Mouse (Mus musculus) midbrain, embryonic 16.5 days (tissue): ENCODE measurements around the gene Krt19. TPM values are rescaled to one million over a fixed set of nuclear protein-coding genes. Genes with fewer than 3 reads are reported as not detected.

Source experiments
- ATAC-seq: fragments of 200-750 bp; cut with Nextera tagmentation; 2 replicates; pipeline ENCODE4 v1.8.0; 2017; ENCODE audit warnings: moderate TSS enrichment
- H3K27ac ChIP-seq: fragments of 300-500 bp; sonication (generic); 2 replicates; pipeline ENCODE4 v1.5.1; 2014; ENCODE audit warnings: mild to moderate bottlenecking, low read length, mixed read lengths
- H3K27me3 ChIP-seq: fragments of 300-500 bp; sonication (generic); 2 replicates; pipeline ENCODE4 v1.6.1; 2014; ENCODE audit warnings: low read depth, low read length, mixed read lengths; ENCODE audit not compliant: control insufficient read depth, insufficient read depth
- H3K36me3 ChIP-seq: fragments of 300-500 bp; sonication (generic); 2 replicates; pipeline ENCODE4 v1.6.1; 2014; ENCODE audit warnings: mild to moderate bottlenecking, low read length, moderate library complexity, mixed read lengths; ENCODE audit not compliant: control insufficient read depth, insufficient read depth
- H3K4me1 ChIP-seq: fragments of 300-500 bp; sonication (generic); 2 replicates; pipeline ENCODE4 v1.6.1; 2014; ENCODE audit warnings: mild to moderate bottlenecking, low read length, mixed read lengths; ENCODE audit not compliant: control insufficient read depth, insufficient read depth
- H3K4me2 ChIP-seq: fragments of 300-500 bp; sonication (generic); 2 replicates; pipeline ENCODE4 v1.6.1; 2014; ENCODE audit warnings: mild to moderate bottlenecking, low read length, mixed read lengths
- H3K4me3 ChIP-seq: fragments of 300-500 bp; sonication (generic); 2 replicates; pipeline ENCODE4 v1.5.1; 2014; ENCODE audit warnings: low read depth, mild to moderate bottlenecking, low read length, moderate library complexity, mixed read lengths
- H3K9ac ChIP-seq: fragments of 300-500 bp; sonication (generic); 2 replicates; pipeline ENCODE4 v1.6.1; 2014; ENCODE audit warnings: low read depth, low read length, mixed read lengths
- H3K9me3 ChIP-seq: fragments of 300-500 bp; sonication (generic); replicated peaks from 2 replicates; pipeline ENCODE4 v1.6.1; 2014; ENCODE audit warnings: mild to moderate bottlenecking, low read length, mixed read lengths; ENCODE audit not compliant: control insufficient read depth, poor library complexity, severe bottlenecking
- WGBS: fragments of 180-500 bp; shearing (Covaris S2); extraction: QIAGEN DNeasy Blood & Tissue Kit; methylation state at CpG from one replicate; pipeline ENCODE4 v1.1.7; 2014; 5-methylcytosine and 5-hydroxymethylcytosine counted together
- polyA plus RNA-seq: library from polyadenylated mRNA; unstranded; fragments of >200 nt; fragmentation: Nextera tagmentation; extraction: Ambion mirVana; gene quantifications from 2 replicates; pipeline ENCODE4 v1.2.1, GENCODE M21; 2015

Gene Krt19
- polyA plus RNA-seq, 1 experiment from 2014 or later: 3.4 TPM

- H3K9me3 ChIP-seq: no peaks in the 10 kb centered on the region
- no peaks in the 10 kb centered on the region for H3K4me1 ChIP-seq
- no peak overlapping the region for H3K9ac ChIP-seq
- H3K36me3 ChIP-seq: no peaks in the 10 kb centered on the region
- H3K27ac ChIP-seq: no peak overlapping the region
- H3K4me2 ChIP-seq: no peak overlapping the region
- no peaks in the 10 kb centered on the region for H3K27me3 ChIP-seq
- no peak overlapping the region for H3K4me3 ChIP-seq
- ATAC-seq: no peak
- WGBS: 66% methylated on average over 2 of the region's 2 CpGs
Measured at GRCm38 (mm10) chr11:100113742-100114029, 34.8 kb downstream of the Krt19 start.

DNA sequence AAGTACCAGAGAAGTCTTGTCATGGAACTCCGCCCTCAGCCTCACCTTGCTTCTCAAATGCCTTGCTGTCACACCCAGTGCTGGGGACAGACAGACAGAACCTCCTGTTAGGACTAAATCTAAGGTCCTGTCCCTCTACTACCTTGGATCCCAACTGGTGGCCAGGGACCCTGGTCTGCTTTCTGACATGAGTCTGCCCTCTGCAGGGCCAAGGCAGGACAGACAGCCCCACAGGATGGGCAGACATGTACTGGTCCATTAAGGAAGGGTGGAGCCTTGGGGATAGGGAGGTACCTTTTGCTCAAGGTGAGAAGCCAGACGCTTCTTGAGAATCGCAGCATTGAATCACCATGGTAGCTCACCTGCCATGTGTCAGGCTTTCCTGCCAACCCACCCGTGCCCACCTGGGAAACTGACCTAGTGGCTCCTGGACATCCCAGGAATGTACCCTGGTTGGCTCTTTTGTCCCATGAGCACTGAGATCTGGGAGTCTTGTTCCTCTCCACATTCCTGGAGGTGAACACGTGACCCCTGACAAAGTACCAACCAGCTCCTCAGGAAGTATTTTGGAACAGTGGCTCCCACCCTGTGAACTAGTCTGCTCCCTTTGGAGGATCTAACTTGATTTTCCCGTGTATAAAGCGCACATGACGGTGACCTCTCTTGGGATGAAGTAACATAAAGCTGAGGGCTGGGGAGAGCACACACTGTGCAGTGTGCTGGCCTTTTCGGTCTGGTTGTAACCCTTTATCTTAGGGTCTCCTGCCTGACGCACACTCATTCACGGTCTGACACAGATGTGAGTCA is 35.3 kb downstream of the Krt19 start:
- H3K9me3 ChIP-seq: no peaks in the 10 kb centered on the region
- H3K9ac ChIP-seq: no peak overlapping the region
- no peaks in the 10 kb centered on the region for H3K27me3 ChIP-seq
- no peaks in the 10 kb centered on the region for H3K4me1 ChIP-seq
- no peaks in the 10 kb centered on the region for H3K36me3 ChIP-seq
- no peak overlapping the region for H3K4me2 ChIP-seq
- no peak for ATAC-seq
- H3K4me3 ChIP-seq: no peak overlapping the region
- H3K27ac ChIP-seq: no peak overlapping the region
- 85% methylated on average over 11 of the region's 11 CpGs for WGBS

DNA sequence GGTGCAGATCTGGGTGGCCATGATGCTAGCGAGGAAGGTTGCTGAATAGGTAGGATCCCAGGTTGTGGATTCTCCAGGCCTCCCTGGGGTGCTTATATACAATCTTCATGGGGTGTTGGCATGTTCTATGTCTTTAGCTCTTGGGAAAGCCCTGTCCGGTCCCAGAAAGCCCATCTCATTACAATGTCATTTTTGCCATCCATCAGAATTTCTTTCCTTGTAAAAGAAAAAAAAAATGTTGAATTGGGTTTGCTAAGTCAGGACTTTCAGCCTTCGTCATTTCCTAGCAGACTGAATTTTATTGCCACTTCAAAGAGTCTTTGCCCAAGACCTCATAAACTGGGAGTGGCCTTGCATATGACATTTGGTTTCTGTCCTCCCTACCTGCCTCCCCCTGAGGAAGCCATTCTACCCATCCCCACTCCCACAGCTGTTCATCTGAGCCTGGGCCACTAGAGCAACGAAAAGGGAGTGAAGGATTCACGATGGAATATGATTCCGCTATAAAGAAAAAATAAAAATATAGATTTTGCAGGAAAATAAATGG is 42.8 kb downstream of the Krt19 start, which contains the start of gene Krt36:
TSS of gene Krt36 (minus strand) at position 51 of the 547 bp plus-strand sequence.
- Histone ChIP-seq H3K27me3 (no peaks in the 10 kb centered on the region), H3K27ac (no peak within 1 kb of the TSS), H3K4me3 (no peak within 1 kb of the TSS), H3K4me2 (no peak within 1 kb of the TSS), H3K9me3 (no peaks in the 10 kb centered on the region), H3K36me3 (no peaks in the 10 kb centered on the region), H3K9ac (no peak within 1 kb of the TSS), H3K4me1 (no peaks in the 10 kb centered on the region)
- ATAC-seq: no peak
- WGBS: 87% methylated on average over 6 of the region's 6 CpGs

GRCm38 (mm10) chr11:100102693-100103429 is 45.6 kb downstream of the Krt19 start:
- Histone ChIP-seq H3K4me1 (no peaks in the 10 kb centered on the region), H3K27ac (no peak overlapping the region), H3K27me3 (no peaks in the 10 kb centered on the region), H3K4me3 (no peak overlapping the region), H3K9ac (no peak overlapping the region), H3K9me3 (no peaks in the 10 kb centered on the region), H3K36me3 (no peaks in the 10 kb centered on the region), H3K4me2 (no peak overlapping the region)
- no peak for ATAC-seq
- 65% methylated on average over 15 of the region's 15 CpGs for WGBS

DNA sequence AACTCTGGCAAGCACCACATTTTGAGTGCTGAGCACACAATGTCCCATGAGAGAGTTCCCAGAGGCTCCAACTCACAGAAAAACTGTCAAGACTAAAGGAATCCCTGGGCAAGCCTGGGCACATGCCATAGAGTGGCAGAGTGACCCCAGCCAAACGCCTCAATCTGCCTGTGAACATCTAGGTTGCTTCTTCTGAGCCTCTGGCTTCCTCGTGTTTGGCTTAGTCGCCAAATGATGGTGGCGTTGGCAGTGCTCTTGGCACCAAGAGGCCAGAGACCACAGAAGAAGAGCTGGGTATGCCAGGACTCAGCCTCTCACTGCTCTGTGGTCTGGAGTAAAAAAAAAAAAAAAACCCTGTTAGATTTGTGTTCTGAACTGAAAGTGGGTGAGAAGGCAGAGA is 48.1 kb downstream of the Krt19 start:
- no peaks in the 10 kb centered on the region for H3K36me3 ChIP-seq
- H3K9ac ChIP-seq: no peak overlapping the region
- H3K27me3 ChIP-seq: no peaks in the 10 kb centered on the region
- H3K9me3 ChIP-seq: no peaks in the 10 kb centered on the region
- 87% methylated on average over 4 of the region's 4 CpGs for WGBS
- H3K27ac ChIP-seq: no peak overlapping the region
- no peaks in the 10 kb centered on the region for H3K4me1 ChIP-seq
- H3K4me3 ChIP-seq: no peak overlapping the region
- ATAC-seq: no peak
- no peak overlapping the region for H3K4me2 ChIP-seq

- Histone ChIP-seq H3K27me3 (no peaks in the 10 kb centered on the region), H3K4me2 (no peak overlapping the region), H3K9me3 (no peaks in the 10 kb centered on the region), H3K36me3 (no peaks in the 10 kb centered on the region), H3K9ac (no peak overlapping the region), H3K27ac (no peak overlapping the region), H3K4me1 (no peaks in the 10 kb centered on the region), H3K4me3 (no peak overlapping the region)
- no peak for ATAC-seq
- 72% methylated on average over 9 of the region's 9 CpGs for WGBS
Measured at GRCm38 (mm10) chr11:100097819-100098218, 50.6 kb downstream of the Krt19 start.

DNA sequence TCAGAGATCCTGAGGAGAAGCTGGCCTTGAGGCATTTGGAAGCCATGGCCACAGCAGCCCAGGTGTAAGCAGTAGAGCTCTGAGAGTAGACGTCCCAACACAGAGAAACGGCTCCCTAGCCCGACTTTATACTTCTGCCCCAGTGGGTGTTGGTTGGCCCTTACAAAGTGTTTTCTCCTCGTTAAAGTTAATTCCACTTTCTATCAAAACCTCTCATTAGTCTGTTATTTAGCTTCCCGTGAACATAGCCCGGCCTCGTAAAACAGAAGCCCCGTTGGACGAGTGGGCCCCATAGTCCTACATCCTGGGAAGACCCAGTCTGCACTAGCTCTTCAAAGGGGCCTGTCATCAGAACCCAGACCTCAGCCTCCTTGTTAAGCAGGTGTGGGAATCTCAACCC is 52.3 kb downstream of the Krt19 start, which contains the start of gene Krt35:
TSS of gene Krt35 (minus strand) at position 101 of the 400 bp plus-strand sequence.
- no peak for ATAC-seq
- no peaks in the 10 kb centered on the region for H3K9me3 ChIP-seq
- 90% methylated on average over 9 of the region's 9 CpGs for WGBS
- no peak within 1 kb of the TSS for H3K9ac ChIP-seq
- H3K4me2 ChIP-seq: no peak within 1 kb of the TSS
- no peak within 1 kb of the TSS for H3K27ac ChIP-seq
- H3K4me1 ChIP-seq: no peaks in the 10 kb centered on the region
- H3K4me3 ChIP-seq: no peak within 1 kb of the TSS
- no peaks in the 10 kb centered on the region for H3K36me3 ChIP-seq
- no peaks in the 10 kb centered on the region for H3K27me3 ChIP-seq
